Mouse (Mus musculus) heart, embryonic 14.5 days (tissue): ENCODE data around the gene Ndrg4. TPM values are rescaled to one million over a fixed set of nuclear protein-coding genes. Genes with fewer than 3 reads are reported as not detected.

Experiments
- ATAC-seq: fragments of 200-750 bp; cut with Nextera tagmentation; 2 replicates; pipeline ENCODE4 v1.8.0; 2017; ENCODE audit warnings: low read depth, moderate TSS enrichment; ENCODE audit not compliant: insufficient number of reproducible peaks, insufficient read depth, low FRiP score
- H3K27ac ChIP-seq, 2 experiments: fragments of 200-500 bp in 1 of 2; fragments of 300-500 bp in 1 of 2; sonication (generic) in 1 of 2; replicated peaks in 1 of 2; 2 replicates each; pipeline ENCODE4 v1.5.1; 2012 to 2014; ENCODE audit warnings: low read depth in 2 of 2, low read length in 2 of 2, control low read depth in 1 of 2, mild to moderate bottlenecking in 1 of 2, mixed read lengths in 1 of 2; ENCODE audit not compliant: control insufficient read depth in 1 of 2, insufficient read depth in 1 of 2
- H3K27me3 ChIP-seq: fragments of 300-500 bp; sonication (generic); 2 replicates; pipeline ENCODE4 v1.6.1; 2014; ENCODE audit warnings: mild to moderate bottlenecking, low read length, control low read depth; ENCODE audit not compliant: control insufficient read depth, insufficient read depth
- H3K36me3 ChIP-seq: fragments of 300-500 bp; sonication (generic); 2 replicates; pipeline ENCODE4 v1.6.1; 2014; ENCODE audit warnings: mild to moderate bottlenecking, control low read depth, low read length, mixed read lengths; ENCODE audit not compliant: control insufficient read depth, insufficient read depth
- H3K4me1 ChIP-seq, 2 experiments: fragments of 200-500 bp in 1 of 2; fragments of 300-500 bp in 1 of 2; sonication (generic) in 1 of 2; 2 replicates each; pipeline ENCODE4 v1.6.1; 2012 to 2014; ENCODE audit warnings: low read length in 2 of 2, control low read depth in 1 of 2, mixed read lengths in 1 of 2; ENCODE audit not compliant: control insufficient read depth in 2 of 2, insufficient read depth in 2 of 2
- H3K4me2 ChIP-seq: fragments of 300-500 bp; sonication (generic); 2 replicates; pipeline ENCODE4 v1.6.1; 2014; ENCODE audit warnings: mild to moderate bottlenecking, low read length
- H3K4me3 ChIP-seq, 2 experiments: fragments of 200-500 bp in 1 of 2; fragments of 300-500 bp in 1 of 2; sonication (generic) in 1 of 2; 2 replicates each; pipeline ENCODE4 v1.5.1; 2012 to 2014; ENCODE audit warnings: low read length in 2 of 2, mild to moderate bottlenecking in 2 of 2, control low read depth in 1 of 2, low read depth in 1 of 2, moderate library complexity in 1 of 2; ENCODE audit not compliant: control insufficient read depth in 1 of 2, insufficient read depth in 1 of 2
- H3K9ac ChIP-seq: fragments of 300-500 bp; sonication (generic); 2 replicates; pipeline ENCODE4 v1.6.1; 2014; ENCODE audit warnings: mild to moderate bottlenecking, low read length
- H3K9me3 ChIP-seq: fragments of 300-500 bp; sonication (generic); 2 replicates; pipeline ENCODE4 v1.6.1; 2016; ENCODE audit warnings: low read length, control low read depth; ENCODE audit not compliant: control insufficient read depth
- WGBS: fragments of 180-500 bp; shearing (Covaris S2); extraction: QIAGEN DNeasy Blood & Tissue Kit; methylation state at CpG from one replicate; pipeline ENCODE4 v1.1.7; 2014; 5-methylcytosine and 5-hydroxymethylcytosine counted together
- polyA plus RNA-seq: library from polyadenylated mRNA; unstranded; fragments of >200 nt; fragmentation: Nextera tagmentation; extraction: Ambion mirVana; gene quantifications from 2 replicates; pipeline ENCODE4 v1.2.1, GENCODE M21; 2014

Ndrg4 gene
- polyA plus RNA-seq, 1 experiment from 2014 or later, result 309 TPM

DNA sequence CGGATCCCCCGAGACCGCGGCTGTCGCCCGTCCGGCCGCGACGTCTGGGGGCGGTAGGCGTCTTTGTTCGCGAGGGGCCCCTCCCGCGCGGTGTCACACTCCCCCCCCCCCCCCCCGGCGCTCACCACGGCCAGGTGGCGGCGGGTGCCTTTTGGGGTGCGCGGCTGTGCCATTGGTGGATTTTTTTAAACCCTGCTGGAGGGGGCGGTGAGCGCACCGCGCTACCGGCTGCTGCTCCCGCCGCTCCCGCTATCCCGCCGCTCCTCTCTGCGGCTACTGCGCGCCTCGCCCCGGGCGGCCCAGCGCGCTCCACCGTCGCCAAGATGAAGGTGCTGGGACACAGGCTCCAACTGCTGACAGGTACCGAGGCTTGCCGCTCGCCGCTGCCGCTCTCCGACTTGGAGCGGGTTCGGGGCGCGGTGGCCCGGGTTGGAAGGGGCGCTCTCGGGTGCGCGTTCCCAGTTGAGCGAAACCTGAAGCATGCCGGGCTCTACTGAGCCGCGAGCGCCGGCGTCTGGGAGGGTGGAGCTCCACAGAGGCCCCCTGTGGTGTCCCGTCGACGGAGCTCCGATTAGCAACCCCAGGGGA lies 1.3 kb downstream of the Ndrg4 start:
- Histone ChIP-seq H3K9ac (peak overlapping the region; percentile 78), H3K4me2 (peak overlapping the region; percentile 99), H3K27ac (no peak overlapping the region; a peak in 1 of 4 replicates), H3K36me3 (no peaks in the 10 kb centered on the region), H3K9me3 (no peaks in the 10 kb centered on the region), H3K4me1 (peaks cover 2 to 4% of the 10 kb centered on the region in 2 experiments; a peak in 2 of 4 replicates), H3K27me3 (peaks cover 50% of the 10 kb centered on the region), H3K4me3 (peak overlapping the region; percentile 67 to 73)
- no peak for ATAC-seq
- WGBS, result under 1% methylated on average over 65 of the region's 70 CpGs

GRCm38 (mm10) chr8:95688073-95688672 lies 11.4 kb downstream of the Ndrg4 start:
- Histone ChIP-seq H3K9ac (no peak overlapping the region), H3K4me1 (peaks cover 27 to 40% of the 10 kb centered on the region in 2 experiments), H3K4me2 (no peak overlapping the region), H3K4me3 (no peak overlapping the region), H3K36me3 (no peaks in the 10 kb centered on the region), H3K27ac (peak overlapping the region; percentile 42 to 74), H3K9me3 (no peaks in the 10 kb centered on the region), H3K27me3 (no peaks in the 10 kb centered on the region)
- WGBS, result 63% methylated on average over 10 of the region's 10 CpGs
- no peak for ATAC-seq

- Histone ChIP-seq H3K27me3 (no peaks in the 10 kb centered on the region), H3K36me3 (no peaks in the 10 kb centered on the region), H3K9me3 (no peaks in the 10 kb centered on the region), H3K27ac (peak overlapping the region; percentile 91 to 95), H3K4me2 (peak overlapping the region; percentile 15; the same call in 1 of the 2 replicates), H3K4me1 (peaks cover 28 to 49% of the 10 kb centered on the region in 2 experiments), H3K9ac (peak overlapping the region; percentile 57), H3K4me3 (no peak overlapping the region)
- peak; percentile 54; the same call in 1 of the 2 replicates for ATAC-seq
- 31% methylated on average over 13 of the region's 13 CpGs for WGBS
Observed at GRCm38 (mm10) chr8:95690929-95691541, 14.3 kb downstream of the Ndrg4 start.

DNA sequence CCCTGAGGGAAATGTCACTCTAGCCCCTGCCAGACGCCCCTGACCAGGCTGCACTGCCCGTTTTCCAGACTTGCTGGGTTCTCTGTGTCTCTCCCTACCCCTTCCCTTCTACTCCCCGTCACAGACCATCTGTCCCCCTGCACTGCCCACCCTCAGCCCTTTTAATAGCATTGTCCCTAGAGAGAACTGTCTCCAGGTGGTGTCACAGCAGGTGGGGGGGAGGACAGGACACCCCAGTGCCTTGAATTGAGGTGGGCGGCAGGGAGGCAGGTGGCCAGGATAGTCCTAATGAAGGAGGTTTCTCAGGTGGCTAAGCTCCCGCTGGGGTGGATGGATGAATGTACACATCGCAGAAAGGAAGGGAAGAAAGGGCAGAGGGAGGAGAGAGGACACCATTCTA lies 17.9 kb downstream of the Ndrg4 start:
- Histone ChIP-seq H3K27me3 (peaks cover 8% of the 10 kb centered on the region), H3K27ac (no peak overlapping the region), H3K9me3 (no peaks in the 10 kb centered on the region), H3K4me2 (no peak overlapping the region), H3K36me3 (no peaks in the 10 kb centered on the region), H3K9ac (peak overlapping the region; percentile 44), H3K4me3 (no peak overlapping the region), H3K4me1 (peaks cover 19 to 29% of the 10 kb centered on the region in 2 experiments)
- 35% methylated on average over 6 of the region's 6 CpGs for WGBS
- ATAC-seq, result no peak

DNA sequence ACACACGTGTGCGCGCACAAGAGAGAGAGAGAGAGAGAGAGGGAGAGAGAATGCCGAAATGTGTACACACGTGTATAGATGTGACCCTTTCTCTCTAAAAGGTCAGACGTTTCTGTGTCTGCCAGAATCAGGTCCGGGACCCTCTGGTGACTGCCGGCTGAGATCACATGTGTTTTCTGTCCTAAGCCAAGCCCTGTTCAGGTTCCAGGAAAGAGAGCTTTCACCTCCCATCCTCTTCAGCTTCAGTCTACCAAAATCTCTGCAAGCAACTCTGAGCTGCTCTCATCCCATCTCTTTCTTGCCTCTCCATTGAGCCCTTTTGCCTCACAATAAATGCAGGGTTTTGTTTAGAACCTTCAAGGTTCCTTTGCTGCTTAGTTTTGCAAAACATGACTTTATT lies 19.9 kb downstream of the Ndrg4 start:
- Histone ChIP-seq H3K4me1 (peaks cover 10 to 12% of the 10 kb centered on the region in 2 experiments; a peak in 3 of 4 replicates), H3K36me3 (no peaks in the 10 kb centered on the region), H3K27ac (no peak overlapping the region), H3K9me3 (no peaks in the 10 kb centered on the region), H3K27me3 (peaks cover 8% of the 10 kb centered on the region), H3K9ac (0 out of 2 replicates have a peak overlapping the region, but pooled peaks have one; percentile 47), H3K4me2 (peak overlapping the region; percentile 49), H3K4me3 (no peak overlapping the region)
- 67% methylated on average over 8 of the region's 8 CpGs for WGBS
- ATAC-seq, result no peak

GRCm38 (mm10) chr8:95697128-95697527 lies 20.3 kb downstream of the Ndrg4 start:
- 0 out of 2 replicates have a peak overlapping the region, but pooled peaks have one; percentile 47 for H3K9ac ChIP-seq
- H3K4me2 ChIP-seq, result peak overlapping the region; percentile 49
- no peak overlapping the region for H3K4me3 ChIP-seq
- ATAC-seq, result peak; percentile 18; the same call in 1 of the 2 replicates
- H3K27ac ChIP-seq, result no peak overlapping the region
- 1% methylated on average over 11 of the region's 11 CpGs for WGBS
- peaks cover 10 to 11% of the 10 kb centered on the region in 2 experiments; a peak in 3 of 4 replicates for H3K4me1 ChIP-seq
- no peaks in the 10 kb centered on the region for H3K36me3 ChIP-seq
- H3K9me3 ChIP-seq, result no peaks in the 10 kb centered on the region
- H3K27me3 ChIP-seq, result peaks cover 8% of the 10 kb centered on the region

DNA sequence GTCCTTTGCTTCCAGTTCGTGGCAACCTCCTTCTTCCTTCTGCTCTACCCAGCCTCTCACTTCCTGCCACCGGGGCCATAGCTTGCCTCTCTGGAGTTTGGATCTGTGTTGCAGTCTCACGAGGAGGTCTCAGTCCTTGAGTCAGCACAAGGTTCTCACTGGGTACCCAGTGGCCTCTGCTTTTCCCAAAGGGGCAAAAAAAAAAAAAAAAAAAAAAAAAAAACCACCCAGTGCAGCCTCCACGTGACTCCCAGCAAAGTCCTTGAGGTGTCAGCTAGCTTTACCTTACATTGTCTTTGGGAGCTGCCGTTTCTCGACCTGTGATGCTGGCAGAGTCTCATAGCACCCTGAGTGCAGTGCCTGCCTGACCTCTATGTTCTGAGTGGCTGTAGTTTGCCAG lies 21.4 kb downstream of the Ndrg4 start:
- 49% methylated on average over 6 of the region's 6 CpGs for whole genome bisulfite sequencing
- no peak for ATAC-seq

More for the DNA sequence above, 21.4 kb downstream of the Ndrg4 start:
- Histone ChIP-seq H3K9me3 (no peaks in the 10 kb centered on the region), H3K27me3 (peaks cover 8% of the 10 kb centered on the region), H3K36me3 (no peaks in the 10 kb centered on the region), H3K4me3 (no peak overlapping the region), H3K9ac (no peak overlapping the region), H3K27ac (no peak overlapping the region), H3K4me2 (no peak overlapping the region), H3K4me1 (peaks cover 13 to 16% of the 10 kb centered on the region in 2 experiments)
